8 mouse cellular contexts compared by ENCODE assay signal in genomic region chr11:81151286-81152020, GRCm38 (mm10).
A peak's percentile ranks its signal among the peaks of the same experiment; 100 is the strongest.
DNase-seq lines count a peak whose midpoint lies in the region; ATAC-seq lines count a peak whose summit lies in the region.

No protein-coding gene starts in this region.

- intact Hi-C loops in gastrocnemius, postnatal 14 days (cut with DNase I; ENCODE audit: low total_unique reads) = no loop called here

- H3K4me1 ChIP-seq in heart, embryonic 10.5 days = peaks cover 26% of the 10 kb centered on the region
- H3K4me1 ChIP-seq in embryonic facial prominence, embryonic 10.5 days = peaks cover 29% of the 10 kb centered on the region
- H3K4me1 ChIP-seq in hindbrain, embryonic 16.5 days (ENCODE audit: control insufficient read depth, insufficient read depth, low read depth, low read length) = peaks cover 29% of the 10 kb centered on the region
- peaks cover 9% of the 10 kb centered on the region for H3K4me1 ChIP-seq in midbrain, embryonic 14.5 days (ENCODE audit: control insufficient read depth, insufficient read depth, low read length)

- ATAC-seq in hindbrain, embryonic 16.5 days = no peak
- ATAC-seq in midbrain, embryonic 14.5 days (ENCODE audit: low FRiP score, low TSS enrichment) = no peak

- WGBS in heart, embryonic 10.5 days = 5% methylated on average over 36 of the region's 36 CpGs
- 7% methylated on average over 36 of the region's 36 CpGs for WGBS in embryonic facial prominence, embryonic 10.5 days
- 8% methylated on average over 21 of the region's 36 CpGs for WGBS in hindbrain, embryonic 16.5 days
- WGBS in midbrain, embryonic 14.5 days = 6% methylated on average over 36 of the region's 36 CpGs

- no peaks in the 10 kb centered on the region for H3K9me3 ChIP-seq in heart, embryonic 10.5 days
- no peaks in the 10 kb centered on the region for H3K9me3 ChIP-seq in embryonic facial prominence, embryonic 10.5 days
- no peaks in the 10 kb centered on the region for H3K9me3 ChIP-seq in hindbrain, embryonic 16.5 days (ENCODE audit: control insufficient read depth, low read length)
- no peaks in the 10 kb centered on the region for H3K9me3 ChIP-seq in midbrain, embryonic 14.5 days (ENCODE audit: control insufficient read depth, low read length)

- no peaks in the 10 kb centered on the region for H3K36me3 ChIP-seq in heart, embryonic 10.5 days
- H3K36me3 ChIP-seq in embryonic facial prominence, embryonic 10.5 days (replicated peaks) = no peaks in the 10 kb centered on the region
- no peaks in the 10 kb centered on the region for H3K36me3 ChIP-seq in hindbrain, embryonic 16.5 days (ENCODE audit: control insufficient read depth, insufficient read depth, low read length)
- no peaks in the 10 kb centered on the region for H3K36me3 ChIP-seq in midbrain, embryonic 14.5 days (ENCODE audit: control insufficient read depth, insufficient read depth, low read length)

- peak overlapping the region; percentile 70 for H3K4me3 ChIP-seq in heart, embryonic 10.5 days
- H3K4me3 ChIP-seq in embryonic facial prominence, embryonic 10.5 days = peak overlapping the region; percentile 72
- peak overlapping the region; percentile 73 for H3K4me3 ChIP-seq in hindbrain, embryonic 16.5 days (ENCODE audit: low read length)
- H3K4me3 ChIP-seq in midbrain, embryonic 14.5 days (replicated peaks; ENCODE audit: low read depth, low read length) = peak overlapping the region; percentile 64

- no peak for DNase-seq in heart, embryonic 10.5 days (ENCODE audit: low spot score)
- no peak for DNase-seq in heart, adult 18-20 months
- peak; percentile 15 for DNase-seq in 3134 (ENCODE audit: extremely low read depth, insufficient read length, low spot score)
- peak; percentile 54 for DNase-seq in embryonic facial prominence, embryonic 10.5 days (ENCODE audit: low spot score)
- no peak for DNase-seq in midbrain, embryonic 14.5 days
- DNase-seq in gastrocnemius, postnatal 14 days = no peak
- no peak for DNase-seq in urinary bladder, adult 18-20 months (ENCODE audit: low spot score in 2 of 2)

- peak overlapping the region; percentile 56 for H3K27ac ChIP-seq in heart, embryonic 10.5 days
- peak overlapping the region; percentile 57; the same call in 1 of the 2 replicates for H3K27ac ChIP-seq in embryonic facial prominence, embryonic 10.5 days (replicated peaks)
- H3K27ac ChIP-seq in hindbrain, embryonic 16.5 days (ENCODE audit: low read depth, low read length) = no peak overlapping the region
- H3K27ac ChIP-seq in midbrain, embryonic 14.5 days (replicated peaks; ENCODE audit: low read depth, low read length) = 0 out of 2 replicates have a peak overlapping the region, but pooled peaks have one; percentile 78

- peaks cover 81% of the 10 kb centered on the region for H3K27me3 ChIP-seq in heart, embryonic 10.5 days (ENCODE audit: insufficient read depth, poor library complexity, severe bottlenecking)
- peaks cover 78% of the 10 kb centered on the region for H3K27me3 ChIP-seq in embryonic facial prominence, embryonic 10.5 days (replicated peaks; ENCODE audit: low read depth, poor library complexity, severe bottlenecking)
- H3K27me3 ChIP-seq in hindbrain, embryonic 16.5 days (replicated peaks; ENCODE audit: control insufficient read depth, insufficient read depth, low read length) = no peaks in the 10 kb centered on the region; the same call in 1 of the 2 replicates
- H3K27me3 ChIP-seq in midbrain, embryonic 14.5 days (ENCODE audit: control insufficient read depth, insufficient read depth, low read length) = peaks cover 11% of the 10 kb centered on the region; the same call in 1 of the 2 replicates

- peak overlapping the region; percentile 96 for H3K4me2 ChIP-seq in hindbrain, embryonic 16.5 days (ENCODE audit: low read length)
- H3K4me2 ChIP-seq in midbrain, embryonic 14.5 days (ENCODE audit: low read length) = peak overlapping the region; percentile 98

- H3K9ac ChIP-seq in hindbrain, embryonic 16.5 days (ENCODE audit: low read depth, low read length) = peak overlapping the region; percentile 79
- peak overlapping the region; percentile 70 for H3K9ac ChIP-seq in midbrain, embryonic 14.5 days (replicated peaks; ENCODE audit: low read length)

Comparison
In these comparisons a context has a peak if more than half of its experiments do, and no peak if none do; other contexts are left out.
1. DNase-seq: peak in 3134 (single experiment) and embryonic facial prominence, embryonic 10.5 days (single experiment); none in heart, embryonic 10.5 days (single experiment), heart, adult 18-20 months (0 of 2), midbrain, embryonic 14.5 days (single experiment), gastrocnemius, postnatal 14 days (single experiment) and urinary bladder, adult 18-20 months (0 of 2).
2. Peak in every context shown above with its lines, with median percentiles within 50 percentile points of each other: H3K4me3 ChIP-seq.